Mouse (Mus musculus) heart, postnatal 25 days (tissue): ENCODE measurements around the gene Scd4. TPM values are rescaled to one million over a fixed set of nuclear protein-coding genes. Genes with fewer than 3 reads are reported as not detected.
"Not testable (repeated sequence)": the region's sequence is repeated elsewhere in the genome, so short reads cannot be mapped to it uniquely, and the experiment has no call there.

Experiments used
- DNase-seq: peaks from one replicate; pipeline ENCODE4 v3.0.0; 2022; ENCODE audit warnings: low spot score
- intact Hi-C: fragments of 180-260 bp; cut with DNase I; formaldehyde crosslinking; loops from one replicate; pipeline ENCODE4 v1.15.1; 2025
- total RNA-seq, 2 experiments: library from RNA; stranded (reverse); gene quantifications; 2 replicates each; pipeline ENCODE4 v1.2.3; 2021

Scd4 gene
- total RNA-seq, 2 experiments from 2014 or later: 6.5 to 9.2 TPM

- intact Hi-C loops: loop anchor here (10.0 kb wide), 1 partner anchor 134 kb away; no protein-coding TSS in a partner anchor
- DNase-seq: no peak
Measured at GRCm38 (mm10) chr19:44299078-44299477, 33.8 kb upstream of the Scd4 start.

- intact Hi-C loops: loop anchor here (10.0 kb wide), 1 partner anchor 135 kb away; no protein-coding TSS in a partner anchor
Measured at GRCm38 (mm10) chr19:44299902-44300301, 33.0 kb upstream of the Scd4 start.

DNA sequence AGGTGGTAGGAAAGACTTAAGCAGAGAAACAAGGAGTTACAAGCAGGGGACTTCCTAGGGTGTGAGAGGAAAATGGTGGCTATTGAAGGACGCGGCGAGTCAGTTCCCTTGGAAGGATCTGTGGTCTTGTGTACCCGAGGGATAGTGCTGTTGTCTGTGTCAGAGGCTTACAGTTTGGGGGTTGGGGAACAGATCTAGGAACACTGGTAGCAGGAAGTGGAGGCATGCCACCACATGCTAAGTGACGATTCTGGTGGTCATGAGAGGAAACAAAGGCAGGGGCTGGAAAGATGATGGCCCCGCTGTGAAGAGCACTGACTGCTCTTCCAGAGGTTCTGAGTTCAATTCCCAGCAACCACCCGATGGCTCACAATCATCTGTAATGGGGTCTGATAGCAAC is 32.4 kb upstream of the Scd4 start:
- intact Hi-C loops: no loop called here

More at GRCm38 (mm10) chr19:44299902-44300301, 33.0 kb upstream of the Scd4 start:
- no peak for DNase-seq

GRCm38 (mm10) chr19:44301176-44301575 is 31.7 kb upstream of the Scd4 start:
- DNase-seq: no peak
- intact Hi-C loops: no loop called here

More for the DNA sequence above, 32.4 kb upstream of the Scd4 start:
- no peak for DNase-seq

GRCm38 (mm10) chr19:44301671-44302305 is 31.1 kb upstream of the Scd4 start:
- intact Hi-C loops: no loop called here
- no peak for DNase-seq

DNA sequence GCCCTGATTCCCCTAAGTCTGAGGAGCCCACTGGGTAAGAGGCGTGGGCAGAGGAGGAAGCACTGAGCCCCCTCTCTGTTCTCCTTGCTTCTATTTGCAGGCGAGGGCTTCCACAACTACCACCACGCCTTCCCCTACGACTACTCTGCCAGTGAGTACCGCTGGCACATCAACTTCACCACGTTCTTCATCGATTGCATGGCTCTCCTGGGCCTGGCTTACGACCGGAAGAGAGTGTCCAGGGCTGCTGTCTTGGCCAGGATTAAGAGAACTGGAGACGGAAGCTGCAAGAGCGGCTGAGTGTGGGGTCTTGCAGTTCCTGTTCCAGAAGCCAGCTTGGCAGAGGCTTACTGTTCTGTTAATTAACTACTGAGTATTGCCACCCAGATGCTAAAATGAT is 30.0 kb upstream of the Scd4 start:
- no peak for DNase-seq
- intact Hi-C loops: no loop called here

GRCm38 (mm10) chr19:44303502-44303901 is 29.4 kb upstream of the Scd4 start:
- intact Hi-C loops: no loop called here
- DNase-seq: no peak

DNA sequence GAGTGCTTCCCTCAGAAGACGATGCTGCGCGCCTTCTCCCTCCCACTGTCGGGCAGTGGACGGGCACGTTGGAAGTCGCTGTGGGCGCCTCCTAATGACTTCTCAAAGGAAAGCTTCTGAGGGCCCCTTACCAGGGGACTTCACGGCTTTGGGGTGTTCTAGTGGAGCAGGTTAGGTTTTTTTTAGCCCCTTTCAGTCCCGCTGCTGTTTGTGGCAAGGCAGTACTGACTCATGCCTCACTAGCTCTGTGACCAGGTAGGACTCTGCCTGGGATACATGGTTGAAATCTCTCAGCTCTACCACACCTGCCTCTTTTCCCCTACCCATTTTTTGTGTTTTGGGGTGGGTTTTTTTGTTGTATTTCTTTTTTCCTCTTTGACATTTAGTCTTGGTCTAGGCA is 28.5 kb upstream of the Scd4 start:
- intact Hi-C loops: no loop called here
- no peak for DNase-seq

DNA sequence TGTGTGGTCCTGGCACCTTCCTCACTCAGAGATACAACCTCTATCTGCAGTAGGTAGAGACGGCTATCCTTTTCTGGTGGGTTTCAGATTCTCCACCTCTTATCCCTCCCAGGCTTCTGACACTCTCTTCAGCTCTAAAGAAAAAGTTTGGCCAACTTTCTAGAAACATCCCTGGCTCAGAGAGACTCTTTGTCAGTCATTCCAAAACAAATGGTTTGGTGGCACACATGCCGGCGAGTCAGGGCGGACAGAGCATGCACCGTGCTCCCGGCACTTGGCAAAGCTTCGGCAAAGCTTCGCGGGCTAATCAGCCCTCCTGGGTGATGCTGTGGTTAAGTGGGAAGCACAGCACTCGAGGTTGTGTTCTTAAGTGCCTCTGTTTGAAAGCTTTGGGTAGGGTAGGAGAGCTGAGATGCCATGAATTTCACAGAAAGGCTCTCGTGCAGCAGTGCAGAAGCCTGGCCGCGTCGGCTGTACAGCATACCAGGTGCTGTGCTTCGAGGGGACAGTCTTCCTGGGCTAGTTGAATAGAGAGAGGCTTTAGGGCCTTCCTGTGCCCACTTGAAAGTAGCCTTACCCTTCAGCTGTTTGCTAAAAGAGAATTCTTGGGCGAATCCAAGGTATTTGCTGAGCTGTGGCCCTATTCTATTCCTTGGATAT is 27.9 kb upstream of the Scd4 start:
- intact Hi-C loops: no loop called here
- DNase-seq: no peak

GRCm38 (mm10) chr19:44305701-44306100 is 27.2 kb upstream of the Scd4 start:
- no peak for DNase-seq
- intact Hi-C loops: no loop called here

DNA sequence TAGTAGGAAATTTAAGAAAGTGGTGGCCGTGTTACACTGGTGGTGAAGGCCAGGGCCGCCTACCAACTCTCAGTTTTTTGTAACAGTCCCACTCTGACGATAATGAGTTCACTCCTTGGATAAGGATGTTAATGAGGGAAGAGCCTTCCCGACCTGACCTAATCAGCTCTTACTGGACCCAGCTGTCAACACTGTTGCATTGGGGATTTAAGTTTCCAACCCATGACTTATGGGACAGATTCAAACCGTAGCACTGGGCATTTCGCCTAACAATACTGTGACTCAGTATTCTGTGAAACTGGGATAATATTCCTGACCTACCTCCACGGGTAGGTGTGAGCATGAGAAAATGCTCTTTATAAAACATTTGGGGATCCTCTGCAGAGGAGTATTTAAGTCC is 26.7 kb upstream of the Scd4 start:
- intact Hi-C loops: no loop called here

GRCm38 (mm10) chr19:44307101-44307914 is 25.6 kb upstream of the Scd4 start:
- DNase-seq: no peak
- intact Hi-C loops: no loop called here

More for the DNA sequence above, 26.7 kb upstream of the Scd4 start:
- DNase-seq: no peak

DNA sequence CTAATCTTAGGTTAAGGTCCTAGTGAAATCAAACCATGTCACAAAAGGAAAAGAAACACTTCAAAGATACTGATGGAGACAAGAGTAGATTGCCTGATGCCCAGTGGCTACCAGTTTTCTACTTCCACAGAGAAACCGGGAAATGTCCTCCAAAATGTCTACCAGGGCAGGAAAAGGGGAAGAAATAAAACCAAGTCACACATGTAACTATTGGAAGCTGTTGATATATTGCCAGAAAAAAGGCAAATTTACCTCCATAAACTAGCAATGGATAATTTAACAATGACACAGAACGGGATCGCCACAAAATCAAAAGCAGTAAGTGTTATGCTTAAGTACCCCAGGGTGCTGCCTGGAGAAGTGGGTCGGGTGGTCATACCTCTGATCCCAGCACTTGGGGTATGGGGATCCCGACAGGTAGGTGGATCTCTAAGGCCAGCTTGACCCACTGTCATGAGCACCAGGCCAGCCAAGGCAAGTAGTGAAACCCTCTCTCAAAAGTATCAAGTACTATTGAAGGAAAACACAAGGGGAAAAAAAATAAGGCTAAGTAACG is 24.9 kb upstream of the Scd4 start:
- no peak for DNase-seq
- intact Hi-C loops: no loop called here

DNA sequence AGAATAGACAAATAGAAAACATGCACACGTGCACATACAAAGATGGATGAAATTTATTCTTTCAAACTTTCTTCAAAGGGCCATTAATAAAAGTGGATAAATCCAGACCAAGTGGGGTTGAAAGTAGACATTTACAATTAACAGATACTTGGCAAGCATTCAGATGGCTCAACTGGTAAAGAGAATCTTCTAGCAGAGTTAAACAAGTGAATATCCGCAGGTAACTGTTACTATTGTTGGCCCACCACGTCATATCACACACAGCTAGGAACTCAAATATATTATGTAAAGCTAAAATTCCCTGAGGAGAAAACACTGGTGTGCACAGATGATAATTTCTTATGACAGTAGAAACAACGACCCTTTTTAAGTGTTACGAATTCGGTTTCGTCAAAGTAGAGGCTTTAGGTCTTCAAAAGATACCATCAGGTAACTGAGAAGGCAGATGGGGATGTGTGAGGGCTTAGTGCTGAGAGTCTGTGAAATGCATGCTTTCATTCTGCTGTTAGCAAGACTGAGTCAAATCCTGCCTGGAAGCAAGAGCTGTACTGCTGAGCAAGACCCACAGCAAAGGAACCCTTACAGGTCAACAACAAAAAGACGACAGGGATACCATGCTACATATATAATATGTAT is 24.2 kb upstream of the Scd4 start:
- DNase-seq: no peak
- intact Hi-C loops: no loop called here

DNA sequence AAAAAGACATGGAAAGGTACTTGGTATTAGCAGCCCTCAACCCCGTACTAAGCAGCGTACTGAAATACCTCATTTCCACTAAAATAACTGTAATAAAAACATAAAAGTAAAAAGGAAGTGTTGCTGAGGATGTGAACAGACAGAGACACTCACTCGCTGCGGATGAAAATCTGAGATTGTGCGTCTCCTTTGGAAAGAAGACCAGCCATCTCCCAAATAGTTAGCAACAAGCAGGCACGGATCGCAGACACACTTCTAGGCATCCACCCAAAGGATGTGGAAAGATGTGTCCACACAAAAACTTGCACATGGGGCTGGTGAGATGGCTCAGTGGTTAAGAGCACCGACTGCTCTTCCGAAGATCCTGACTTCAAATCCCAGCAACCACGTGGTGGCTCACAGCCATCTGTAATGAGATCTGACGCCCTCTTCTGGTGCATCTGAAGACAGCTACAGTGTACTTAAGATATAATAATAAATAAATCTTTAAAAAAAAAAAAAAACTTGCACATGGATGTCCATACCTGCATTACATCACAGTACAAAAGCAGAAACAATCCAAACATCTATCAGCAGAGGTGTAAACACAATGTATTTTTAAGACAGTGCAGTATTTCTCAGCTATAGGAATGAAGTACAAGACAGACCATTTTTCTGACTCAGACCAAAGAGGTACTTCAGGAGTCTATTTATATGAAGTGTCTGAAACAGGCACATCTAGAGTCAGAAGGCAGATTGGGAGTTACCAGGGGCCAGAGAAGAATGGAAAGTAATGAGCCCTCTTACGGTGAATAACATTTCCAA is 23.3 kb upstream of the Scd4 start:
- intact Hi-C loops: no loop called here
- DNase-seq: no peak

GRCm38 (mm10) chr19:44310155-44310575 is 22.7 kb upstream of the Scd4 start:
- intact Hi-C loops, DNase-seq: not testable (repeated sequence)

DNA sequence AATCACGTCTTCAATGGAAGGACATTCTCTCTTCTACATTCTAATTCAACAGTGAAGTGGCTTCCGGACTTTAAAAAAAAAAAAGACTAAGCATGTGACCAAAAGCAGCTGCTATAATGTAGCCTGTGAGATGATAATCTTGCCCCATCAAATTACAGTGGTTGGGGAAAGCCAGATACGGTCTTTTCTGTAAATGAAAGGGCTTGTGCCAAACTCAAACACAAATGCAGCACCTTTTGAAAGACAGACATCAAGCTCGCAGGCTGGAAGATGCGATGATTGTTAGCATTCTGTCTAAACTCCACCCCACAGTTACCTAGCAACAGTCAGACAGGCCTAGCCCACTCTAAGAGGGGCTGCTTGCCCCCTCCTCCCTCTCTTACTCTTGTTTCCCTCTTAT is 22.1 kb upstream of the Scd4 start:
- intact Hi-C loops: no loop called here
- DNase-seq: no peak

- intact Hi-C loops: no loop called here
- no peak for DNase-seq
Measured at GRCm38 (mm10) chr19:44311306-44312006, 21.4 kb upstream of the Scd4 start.

DNA sequence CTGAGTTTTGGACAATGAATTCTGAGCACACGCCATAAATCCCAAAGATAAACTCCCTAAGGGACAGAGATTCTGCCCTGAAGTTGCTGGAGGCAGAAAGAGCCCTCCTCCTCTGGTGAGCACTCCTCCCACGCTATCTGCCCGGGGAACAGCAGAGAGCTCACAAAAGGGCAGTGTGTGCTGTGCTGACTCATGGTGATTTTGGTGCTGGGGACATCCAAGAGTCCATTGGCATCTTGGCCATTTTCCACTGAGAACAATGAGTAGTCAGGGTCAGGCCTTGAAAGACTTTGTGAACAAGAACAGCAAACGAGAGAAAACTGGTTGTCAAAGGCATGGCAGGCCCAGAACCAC is 20.9 kb upstream of the Scd4 start:
- intact Hi-C loops: no loop called here
- DNase-seq: no peak
